Mouse (Mus musculus) intestine, embryonic 14.5 days (tissue): ENCODE measurements around the gene Fnbp4. TPM values are rescaled to one million over a fixed set of nuclear protein-coding genes. Genes with fewer than 3 reads are reported as not detected.

Experiments used
- ATAC-seq: fragments of 200-750 bp; cut with Nextera tagmentation; replicated peaks from 2 replicates; pipeline ENCODE4 v1.8.0; 2017; ENCODE audit warnings: low read depth, moderate number of reproducible peaks, moderate TSS enrichment, moderate library complexity; ENCODE audit not compliant: low FRiP score, low TSS enrichment
- DNase-seq: peaks from one replicate; pipeline ENCODE4 v3.0.0-alpha.2; 2018; ENCODE audit warnings: low spot score
- H3K27ac ChIP-seq: fragments of 300-500 bp; sonication (generic); 2 replicates; pipeline ENCODE4 v1.5.1; 2014; ENCODE audit warnings: low read depth, mild to moderate bottlenecking, control low read depth
- H3K27me3 ChIP-seq: fragments of 300-500 bp; sonication (generic); replicated peaks from 2 replicates; pipeline ENCODE4 v1.6.1; 2014; ENCODE audit warnings: low read length, control low read depth; ENCODE audit not compliant: control insufficient read depth, insufficient read depth
- H3K36me3 ChIP-seq: fragments of 300-500 bp; sonication (generic); 2 replicates; pipeline ENCODE4 v1.6.1; 2014; ENCODE audit warnings: low read length, control low read depth; ENCODE audit not compliant: control insufficient read depth, insufficient read depth
- H3K4me1 ChIP-seq: fragments of 300-500 bp; sonication (generic); replicated peaks from 2 replicates; pipeline ENCODE4 v1.6.1; 2014; ENCODE audit warnings: low read length, control low read depth, mixed read lengths; ENCODE audit not compliant: control insufficient read depth, insufficient read depth
- H3K4me2 ChIP-seq: fragments of 300-500 bp; sonication (generic); 2 replicates; pipeline ENCODE4 v1.6.1; 2014; ENCODE audit warnings: low read length
- H3K4me3 ChIP-seq: fragments of 300-500 bp; sonication (generic); 2 replicates; pipeline ENCODE4 v1.5.1; 2014; ENCODE audit warnings: low read depth, low read length, control low read depth, mixed read lengths
- H3K9ac ChIP-seq: fragments of 300-500 bp; sonication (generic); 2 replicates; pipeline ENCODE4 v1.6.1; 2014; ENCODE audit warnings: mild to moderate bottlenecking, low read length
- H3K9me3 ChIP-seq: fragments of 300-500 bp; sonication (generic); 2 replicates; pipeline ENCODE4 v1.6.1; 2016; ENCODE audit warnings: low read length, control low read depth; ENCODE audit not compliant: control insufficient read depth
- WGBS: fragments of 180-500 bp; shearing (Covaris S2); extraction: QIAGEN DNeasy Blood & Tissue Kit; methylation state at CpG from one replicate; pipeline ENCODE4 v1.1.7; 2014; 5-methylcytosine and 5-hydroxymethylcytosine counted together
- polyA plus RNA-seq: library from polyadenylated mRNA; unstranded; fragments of >200 nt; fragmentation: Nextera tagmentation; extraction: Ambion mirVana; gene quantifications from 2 replicates; pipeline ENCODE4 v1.2.1, GENCODE M21; 2014

Gene Fnbp4
- polyA plus RNA-seq, 1 experiment from 2014 or later: 87.7 TPM

- Histone ChIP-seq H3K9ac (no peak overlapping the region), H3K36me3 (no peaks in the 10 kb centered on the region), H3K4me3 (no peak overlapping the region), H3K9me3 (no peaks in the 10 kb centered on the region), H3K27ac (no peak overlapping the region), H3K4me1 (no peaks in the 10 kb centered on the region), H3K27me3 (no peaks in the 10 kb centered on the region), H3K4me2 (no peak overlapping the region)
- ATAC-seq (no peak), DNase-seq (no peak)
- WGBS: 53% methylated on average over 7 of the region's 7 CpGs
Measured at GRCm38 (mm10) chr2:90828739-90829138, 83.6 kb downstream of the Fnbp4 start.

Other genes starting within 250 kb of the Fnbp4 start
- 8.3 and 8.5 TPM in 2 replicates for gene Ptprj, start 164.7 kb upstream of the Fnbp4 start, polyA plus RNA-seq
- gene Nup160, start 68.2 kb upstream of the Fnbp4 start, polyA plus RNA-seq: 53.6 and 62.5 TPM in 2 replicates
- gene Agbl2, start 37.4 kb downstream of the Fnbp4 start, polyA plus RNA-seq: 1.0 and 1.1 TPM in 2 replicates
- 311 TPM in 2 replicates for gene Mtch2, start 101.8 kb downstream of the Fnbp4 start, polyA plus RNA-seq
- 9.6 and 11.3 TPM in 2 replicates for gene C1qtnf4, start 140.5 kb downstream of the Fnbp4 start, polyA plus RNA-seq
- 26.3 and 32.4 TPM in 2 replicates for gene Kbtbd4, start 159.4 kb downstream of the Fnbp4 start, polyA plus RNA-seq
- 244 and 251 TPM in 2 replicates for gene Ndufs3, start 159.5 kb downstream of the Fnbp4 start, polyA plus RNA-seq
- gene Celf1, start 195.0 kb downstream of the Fnbp4 start, polyA plus RNA-seq: 70.6 and 73.7 TPM in 2 replicates